14 mouse cellular contexts compared by ENCODE assay signal in genomic region chr1:76246181-76246796, GRCm38 (mm10).
DNase-seq lines count a peak whose midpoint lies in the region; ATAC-seq and TF ChIP-seq lines count a peak whose summit lies in the region.
"Had no signal": no experiment of that assay in that cellular context is flagged by ENCODE, and none has a peak within 500 bp of the region (broad histone marks: within the 10 kb centered on the region; RNA-seq: fewer than 3 reads in every experiment).

No protein-coding gene starts in this region.

- TF ChIP-seq CTCF in brain, embryonic 14.5 days (IDR thresholded peaks at IDR 0.05; ENCODE audit: borderline replicate concordance, extremely low read depth, insufficient read depth, insufficient read length) = no peak

- 45% methylated on average over 8 of the region's 8 CpGs for WGBS in heart, embryonic 10.5 days
- 22% methylated on average over 8 of the region's 8 CpGs for WGBS in hindbrain, embryonic 10.5 days
- WGBS in midbrain, embryonic 12.5 days = 15% methylated on average over 8 of the region's 8 CpGs
- 48% methylated on average over 8 of the region's 8 CpGs for WGBS in intestine, embryonic 15.5 days

- 0 out of 2 replicates have a peak overlapping the region, but pooled peaks have one; percentile 29 for H3K27ac ChIP-seq in heart, embryonic 10.5 days
- peak overlapping the region; percentile 56; the same call in 1 of the 2 replicates for H3K27ac ChIP-seq in hindbrain, embryonic 10.5 days
- H3K27ac ChIP-seq in midbrain, embryonic 12.5 days (replicated peaks) = no peak overlapping the region; the same call in 1 of the 2 replicates
- no peak overlapping the region for H3K27ac ChIP-seq in intestine, embryonic 15.5 days
- H3K27ac ChIP-seq: limb, embryonic 13.5 days had no signal

- H3K9me3 ChIP-seq in heart, embryonic 10.5 days = no peaks in the 10 kb centered on the region
- H3K9me3 ChIP-seq in hindbrain, embryonic 10.5 days = no peaks in the 10 kb centered on the region
- no peaks in the 10 kb centered on the region for H3K9me3 ChIP-seq in midbrain, embryonic 12.5 days
- H3K9me3 ChIP-seq in intestine, embryonic 15.5 days = no peaks in the 10 kb centered on the region
- H3K9me3 ChIP-seq: limb, embryonic 13.5 days had no signal

- peaks cover 11% of the 10 kb centered on the region for H3K4me1 ChIP-seq in heart, embryonic 10.5 days
- peaks cover 26% of the 10 kb centered on the region for H3K4me1 ChIP-seq in hindbrain, embryonic 10.5 days (replicated peaks)
- peaks cover 14% of the 10 kb centered on the region for H3K4me1 ChIP-seq in midbrain, embryonic 12.5 days
- no peaks in the 10 kb centered on the region; the same call in 1 of the 2 replicates for H3K4me1 ChIP-seq in intestine, embryonic 15.5 days (replicated peaks)

- no peak overlapping the region for H3K9ac ChIP-seq in midbrain, embryonic 12.5 days (replicated peaks)
- no peak overlapping the region for H3K9ac ChIP-seq in intestine, embryonic 15.5 days
- H3K9ac ChIP-seq: limb, embryonic 13.5 days; lung, embryonic 14.5 days had no signal

- no peak for TF ChIP-seq POLR2A in brain, embryonic 14.5 days (IDR thresholded peaks at IDR 0.05; ENCODE audit: borderline replicate concordance, extremely low read depth, insufficient read depth, insufficient read length, poor library complexity, severe bottlenecking)

- no peaks in the 10 kb centered on the region for H3K27me3 ChIP-seq in heart, embryonic 10.5 days (ENCODE audit: insufficient read depth, poor library complexity, severe bottlenecking)
- no peaks in the 10 kb centered on the region for H3K27me3 ChIP-seq in hindbrain, embryonic 10.5 days (ENCODE audit: insufficient read depth, poor library complexity, severe bottlenecking)
- no peaks in the 10 kb centered on the region for H3K27me3 ChIP-seq in midbrain, embryonic 12.5 days
- no peaks in the 10 kb centered on the region for H3K27me3 ChIP-seq in intestine, embryonic 15.5 days (replicated peaks)
- H3K27me3 ChIP-seq: CH12.LX; limb, embryonic 13.5 days had no signal

- no peaks in the 10 kb centered on the region for H3K36me3 ChIP-seq in heart, embryonic 10.5 days
- no peaks in the 10 kb centered on the region for H3K36me3 ChIP-seq in hindbrain, embryonic 10.5 days
- H3K36me3 ChIP-seq in midbrain, embryonic 12.5 days = no peaks in the 10 kb centered on the region
- H3K36me3 ChIP-seq in intestine, embryonic 15.5 days = no peaks in the 10 kb centered on the region
- H3K36me3 ChIP-seq: limb, embryonic 13.5 days had no signal

- peak overlapping the region; percentile 17; the same call in 1 of the 2 replicates for H3K4me2 ChIP-seq in midbrain, embryonic 12.5 days (replicated peaks)
- H3K4me2 ChIP-seq in intestine, embryonic 15.5 days (replicated peaks) = no peak overlapping the region
- H3K4me2 ChIP-seq: limb, embryonic 13.5 days; lung, embryonic 14.5 days had no signal

- no peak overlapping the region for H3K4me3 ChIP-seq in heart, embryonic 10.5 days
- H3K4me3 ChIP-seq in hindbrain, embryonic 10.5 days = no peak overlapping the region
- H3K4me3 ChIP-seq in midbrain, embryonic 12.5 days = no peak overlapping the region
- H3K4me3 ChIP-seq in intestine, embryonic 15.5 days (replicated peaks) = no peak overlapping the region
- H3K4me3 ChIP-seq: limb, embryonic 13.5 days had no signal

- ATAC-seq in midbrain, embryonic 12.5 days (ENCODE audit: low FRiP score, low read depth) = peak; percentile 72
- ATAC-seq in intestine, embryonic 15.5 days = no peak
- ATAC-seq: intestine, embryonic 16.5 days had no signal

- no peak for DNase-seq in heart, embryonic 10.5 days (ENCODE audit: low spot score)
- DNase-seq in heart, adult 9 months (ENCODE audit: low spot score in 2 of 2) = no peak
- peak; percentile 77 for DNase-seq in brain, embryonic 14.5 days (ENCODE audit: low read depth)
- peak; percentile 48 for DNase-seq in hindbrain, embryonic 10.5 days (ENCODE audit: low spot score)
- no peak for DNase-seq in yolk sac, embryonic 10.5 days (ENCODE audit: low spot score)
- DNase-seq: adrenal gland, postnatal 36 days; cerebellum, adult 18-20 months; gastrocnemius, postnatal 10 days; lung, embryonic 14.5 days had no signal

Comparison
In these comparisons a context has a peak if more than half of its experiments do, and no peak if none do; other contexts are left out.
1. DNase-seq: peak in brain, embryonic 14.5 days (single experiment) and hindbrain, embryonic 10.5 days (single experiment); none in heart, embryonic 10.5 days (single experiment), heart, adult 9 months (0 of 2) and yolk sac, embryonic 10.5 days (single experiment).
2. H3K27ac ChIP-seq: peak in heart, embryonic 10.5 days (single experiment) and hindbrain, embryonic 10.5 days (single experiment); none in midbrain, embryonic 12.5 days (single experiment) and intestine, embryonic 15.5 days (single experiment).